Mouse (Mus musculus): Measurements from ENCODE around the gene Gm42957.
A peak's percentile ranks its signal among the peaks of the same experiment; 100 is the strongest.
"Not testable (repeated sequence)": the region's sequence is repeated elsewhere in the genome, so short reads cannot be mapped to it uniquely, and the experiment has no call there.

The Gm42957 gene

DNA sequence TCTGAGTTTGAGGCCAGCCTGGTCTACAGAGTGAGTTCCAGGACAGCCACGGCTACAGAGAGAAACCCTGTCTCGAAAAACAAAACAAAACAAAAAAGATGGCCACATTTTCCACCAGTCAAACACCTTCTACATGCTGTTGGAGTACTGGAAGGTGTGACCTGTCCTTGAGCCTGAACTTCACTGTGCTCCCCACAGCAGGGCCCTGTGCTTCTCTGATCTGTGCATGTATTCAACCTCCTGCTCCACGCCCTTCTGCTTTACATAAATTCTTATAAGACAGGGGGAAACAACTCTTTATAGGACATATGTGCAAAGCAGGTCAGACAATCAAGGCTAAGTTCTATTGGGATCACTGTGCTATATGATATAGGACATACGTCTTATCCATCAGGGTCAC lies 12.1 kb upstream of the Gm42957 start:
- no peak for DNase-seq (ENCODE audit: low spot score in 2 of 2)

DNA sequence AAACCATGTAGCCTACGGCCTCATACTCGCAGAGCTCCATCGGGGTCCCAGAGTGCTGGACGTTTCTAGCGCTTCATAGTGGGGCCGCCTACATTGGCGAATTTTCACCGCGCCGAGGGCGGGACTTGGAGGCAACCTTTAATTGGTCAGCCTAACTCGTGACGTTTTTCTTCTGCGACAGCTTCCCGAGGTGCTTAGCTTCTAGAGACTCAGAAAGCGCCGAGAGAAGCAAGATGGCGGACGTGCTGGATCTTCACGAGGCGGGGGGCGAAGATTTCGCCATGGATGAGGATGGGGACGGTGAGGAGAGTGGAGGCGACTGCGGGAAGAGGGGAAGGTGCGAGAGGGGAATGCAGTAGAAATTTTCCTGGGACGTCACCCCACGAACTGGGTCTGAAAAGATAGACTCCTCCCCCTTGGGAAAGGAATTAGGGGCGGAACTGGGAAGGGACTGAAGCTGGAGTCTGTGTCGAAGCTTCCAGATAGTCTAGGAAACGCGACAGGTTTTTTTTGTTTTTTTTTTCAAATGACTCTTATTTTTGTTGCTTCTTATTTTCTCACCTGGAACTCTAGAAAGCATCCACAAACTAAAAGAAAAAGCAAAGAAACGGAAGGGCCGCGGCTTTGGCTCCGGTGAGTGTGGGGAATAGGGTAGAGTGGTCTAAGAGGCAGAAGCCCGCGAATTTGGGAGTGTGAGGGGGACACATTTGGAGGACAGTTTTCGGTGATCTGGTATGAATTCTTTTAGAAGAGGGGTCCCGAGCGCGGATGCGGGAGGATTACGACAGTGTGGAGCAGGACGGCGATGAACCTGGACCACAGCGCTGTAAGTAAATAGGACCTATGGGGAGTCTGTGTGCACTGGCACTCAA lies 5.3 kb upstream of the Gm42957 start, which contains the start of gene Rbm8a:
Gene Rbm8a (plus strand): TSS at position 205 of the 872 bp plus-strand sequence.
- DNase-seq (ENCODE audit: low spot score in 2 of 2): peak; percentile 83 to 95

DNA sequence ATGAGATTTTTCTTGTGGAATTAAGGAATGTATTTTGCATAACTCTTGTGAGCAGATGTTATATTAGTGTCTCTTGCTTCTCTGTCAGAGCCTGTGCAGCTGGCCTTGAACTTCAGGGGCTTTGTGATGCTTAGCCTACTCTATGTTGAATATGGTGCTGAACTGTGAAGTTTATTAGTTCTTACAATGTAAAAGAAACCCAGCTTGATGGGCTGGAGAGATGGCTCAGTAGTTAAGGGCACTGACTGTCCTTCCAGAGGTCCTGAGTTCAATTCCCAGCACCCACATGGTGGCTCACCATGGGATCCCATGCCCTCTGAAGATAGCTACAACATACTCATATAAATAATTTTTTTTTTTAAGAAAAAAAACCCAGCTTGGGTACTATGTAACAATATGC lies 3.2 kb upstream of the Gm42957 start:
- no peak for DNase-seq (ENCODE audit: low spot score in 2 of 2)

DNA sequence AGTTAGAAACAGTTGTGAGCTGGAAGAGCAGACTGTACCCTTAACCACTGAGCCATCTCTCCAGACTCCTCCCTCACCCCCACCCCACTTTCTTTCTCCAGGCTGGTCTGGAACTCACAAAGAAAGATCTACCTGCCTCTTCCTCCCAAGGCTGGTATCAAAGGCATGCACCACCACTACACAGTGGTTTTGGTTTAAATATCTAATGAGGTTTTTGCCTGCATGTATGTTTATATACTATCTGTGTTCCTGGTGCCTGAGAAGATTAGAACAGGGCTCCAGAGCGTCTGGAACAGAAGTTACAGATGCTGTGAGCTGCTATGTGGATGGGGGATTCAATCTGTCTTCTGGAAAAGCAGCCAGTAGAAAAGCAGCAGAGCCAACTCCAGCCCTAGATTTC lies 1.3 kb upstream of the Gm42957 start:
- no peak for DNase-seq (ENCODE audit: low spot score in 2 of 2)

DNA sequence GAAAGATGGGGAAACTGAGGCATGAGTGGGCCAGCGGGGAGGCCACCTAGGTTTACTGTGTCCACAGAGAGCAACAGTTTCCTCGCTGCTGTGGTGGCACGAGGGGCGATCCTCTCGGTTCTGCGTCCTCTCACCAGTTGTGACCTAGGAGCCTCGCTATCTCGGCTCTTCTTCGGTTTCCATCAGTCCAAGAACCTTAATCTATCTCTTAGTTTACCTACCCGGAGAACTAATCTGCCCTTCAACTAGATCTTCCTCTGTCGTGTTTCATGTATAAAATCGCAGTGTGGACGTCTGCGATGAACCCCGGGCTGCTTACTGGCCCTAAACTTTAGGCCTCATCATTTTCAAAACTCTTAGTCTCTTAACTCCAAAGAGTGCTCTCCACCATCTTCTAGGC lies 632 bp downstream of the Gm42957 start:
- no peak for DNase-seq (ENCODE audit: low spot score in 2 of 2)

DNA sequence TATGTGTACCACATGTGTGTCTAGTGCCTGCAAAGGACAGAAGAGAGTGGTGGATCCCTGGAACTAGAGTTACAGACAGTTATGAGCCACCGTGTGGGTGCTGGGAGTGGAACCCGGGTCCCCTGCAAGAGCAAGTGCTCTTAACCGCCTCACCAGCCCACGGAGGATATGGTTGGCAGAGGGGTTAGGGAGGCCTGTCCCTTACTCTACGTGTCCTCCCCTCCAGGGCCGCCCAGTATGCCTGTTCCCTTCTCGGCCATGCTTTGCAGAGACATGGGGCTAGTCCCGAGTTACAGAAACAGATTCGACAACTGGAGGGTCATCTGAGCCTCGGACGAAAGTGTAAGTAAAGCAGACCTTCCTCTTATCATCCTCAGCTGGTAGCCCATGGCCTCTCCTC lies 1.2 kb downstream of the Gm42957 start:
- DNase-seq (ENCODE audit: low spot score in 2 of 2): no peak

DNA sequence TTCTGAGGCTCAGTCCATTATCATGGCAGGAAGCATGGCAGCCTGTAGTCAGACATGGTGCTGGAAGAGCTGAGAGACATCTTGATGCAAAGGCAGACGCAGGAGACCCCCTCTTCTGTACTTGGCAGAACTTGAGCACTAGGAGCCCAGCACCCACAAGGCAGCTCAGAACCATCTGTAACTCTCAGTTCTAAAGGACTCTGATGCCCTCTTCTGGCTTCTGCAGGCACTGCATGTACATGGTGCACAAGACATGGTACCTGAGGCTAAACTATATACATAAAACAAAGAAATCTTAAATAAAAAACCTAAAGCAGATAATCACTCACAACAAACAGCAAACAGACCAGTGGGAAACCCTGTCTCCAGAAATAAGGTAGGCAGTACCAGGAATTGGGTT lies 3.9 kb downstream of the Gm42957 start:
- peak in 1 of 2 experiments; percentile 53 for DNase-seq (ENCODE audit: low spot score in 2 of 2)

DNA sequence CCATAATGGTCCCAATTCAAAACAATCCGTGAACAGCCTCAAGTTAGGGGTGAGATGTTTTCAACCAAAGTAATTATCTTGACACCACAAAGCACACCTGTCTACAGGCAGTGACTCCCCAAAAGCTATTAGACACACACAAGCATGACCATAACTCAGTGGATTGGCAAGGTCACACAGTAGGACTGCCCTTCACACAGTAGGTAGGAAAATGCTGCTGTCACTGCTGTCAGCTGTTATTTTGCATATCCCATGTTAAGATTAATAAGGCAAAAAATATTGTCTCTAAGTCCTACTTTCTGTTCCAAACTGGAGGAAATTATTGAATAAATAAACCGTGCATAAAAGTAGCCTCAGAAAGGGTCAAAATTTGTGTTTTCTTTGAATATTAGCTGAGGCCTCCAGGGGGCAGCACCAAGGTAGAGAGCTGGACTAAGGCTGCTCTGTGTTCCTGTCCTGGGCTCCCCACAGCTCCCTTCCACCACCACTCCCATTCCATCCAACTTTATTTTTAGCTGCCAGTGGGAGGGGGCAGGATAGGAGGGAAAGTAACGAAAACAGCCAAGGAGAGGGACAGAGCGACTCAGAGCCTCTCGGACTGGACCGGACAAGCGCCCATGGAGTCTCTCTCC lies 9.9 kb downstream of the Gm42957 start, which contains the start of gene Itga10:
Gene Itga10 (plus strand): TSS at position 567 of the 632 bp plus-strand sequence.
- DNase-seq (ENCODE audit: low spot score in 2 of 2): no peak

DNA sequence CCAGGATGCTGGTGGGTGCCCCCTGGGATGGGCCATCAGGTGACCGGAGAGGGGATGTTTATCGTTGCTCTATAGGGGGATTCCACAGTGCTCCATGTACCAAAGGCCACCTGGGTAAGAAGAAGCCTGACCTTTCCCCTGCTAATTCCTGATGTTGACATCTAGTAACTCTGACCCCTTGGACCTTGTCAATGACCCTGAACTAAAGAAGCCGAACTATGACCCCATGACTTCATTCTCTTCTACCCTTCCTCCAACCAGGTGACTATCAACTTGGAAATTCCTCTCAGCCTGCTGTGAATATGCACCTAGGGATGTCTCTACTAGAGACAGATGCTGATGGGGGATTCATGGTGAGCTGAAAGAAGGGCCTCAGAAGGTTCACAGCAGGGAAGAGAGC lies 12.1 kb downstream of the Gm42957 start:
- DNase-seq (ENCODE audit: low spot score in 2 of 2): no peak

DNA sequence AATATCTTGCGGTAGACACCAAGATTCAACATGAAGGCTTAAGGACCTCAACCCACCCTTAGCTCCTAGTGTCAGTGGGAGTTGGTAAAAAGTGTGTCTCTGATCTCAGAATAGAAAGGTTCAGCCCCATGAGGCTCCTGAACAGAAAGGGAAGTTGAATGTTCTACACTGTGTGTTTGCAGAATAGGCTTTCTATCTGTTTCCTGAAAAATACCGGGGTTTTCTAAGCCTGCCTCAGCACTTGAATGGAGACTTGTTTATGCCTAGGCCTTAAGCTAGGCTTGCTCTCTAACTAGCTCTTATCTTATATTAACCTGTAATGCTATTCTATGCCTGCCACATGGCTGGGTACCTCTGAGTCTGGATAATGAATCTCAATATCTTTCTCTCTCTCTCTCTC lies 25.6 kb downstream of the Gm42957 start:
- no peak for DNase-seq (ENCODE audit: low spot score in 2 of 2)

DNA sequence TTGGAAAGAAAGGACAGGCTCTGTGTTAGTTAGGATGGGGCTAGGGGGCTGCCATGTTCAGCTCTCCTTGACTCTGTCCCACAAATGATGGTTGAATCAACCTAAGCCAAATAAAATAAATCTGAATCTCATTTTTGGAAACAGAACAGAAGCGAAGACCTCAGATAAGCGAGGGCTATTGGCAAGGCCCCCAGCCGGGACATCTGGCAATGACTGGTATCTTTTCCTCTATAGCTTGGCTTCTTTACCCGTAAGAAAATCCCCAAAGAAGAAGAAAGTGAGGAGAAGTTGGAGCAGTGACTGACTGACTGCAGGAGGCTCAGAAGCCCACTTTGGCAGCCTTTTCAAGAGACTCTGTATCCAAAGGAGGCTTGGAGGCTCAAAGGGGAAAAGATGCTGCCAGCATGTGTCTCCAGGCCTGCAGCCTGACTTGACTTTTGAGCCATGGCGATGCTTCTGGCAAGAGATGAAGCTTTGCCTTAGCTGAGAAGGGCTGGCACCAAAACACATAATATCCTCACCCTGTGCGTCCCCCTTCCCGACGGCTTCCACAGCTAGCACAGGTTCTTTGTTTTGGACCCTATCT lies 27.6 kb downstream of the Gm42957 start:
- DNase-seq (ENCODE audit: low spot score in 2 of 2): no peak

DNA sequence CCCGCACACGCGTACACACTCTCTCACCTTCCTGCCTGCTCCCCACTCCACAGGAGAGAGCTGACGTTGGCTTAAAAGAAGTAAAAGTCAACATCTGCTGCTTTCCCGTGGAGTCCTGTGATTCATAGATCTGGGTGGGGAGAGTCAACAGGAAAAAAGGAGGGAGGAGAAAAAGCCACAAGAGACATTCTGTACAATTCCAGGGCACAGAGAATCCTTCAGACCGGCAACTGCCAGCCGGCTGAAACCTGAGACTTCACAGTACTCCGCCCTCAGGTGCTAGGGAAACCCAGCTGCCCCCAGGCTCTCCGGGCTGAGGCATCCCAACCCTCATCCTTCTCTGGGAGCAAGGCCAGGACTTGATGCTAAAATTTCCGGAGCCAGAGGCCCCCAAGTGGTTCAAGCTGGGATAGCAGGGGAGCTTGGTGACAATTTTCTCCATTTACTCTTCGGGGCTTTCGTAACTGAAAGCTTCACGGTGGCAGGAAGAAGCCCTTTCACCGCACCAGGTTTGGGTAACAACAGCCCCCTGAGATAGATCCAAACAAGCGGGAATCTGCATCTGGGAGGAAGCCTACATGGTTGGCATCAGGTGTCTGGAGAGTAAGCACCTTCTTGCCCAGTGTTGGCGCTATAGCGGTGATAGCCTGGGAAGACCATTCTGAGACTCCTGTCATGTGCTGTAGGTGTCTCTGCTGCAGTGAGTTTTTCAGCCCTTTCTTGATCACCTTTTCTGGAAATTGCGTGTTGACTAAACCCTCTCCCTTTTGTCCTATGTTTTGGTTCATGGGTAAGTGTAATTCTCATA lies 28.4 kb downstream of the Gm42957 start:
- peak; percentile 79 to 88 for DNase-seq (ENCODE audit: low spot score in 2 of 2)

DNA sequence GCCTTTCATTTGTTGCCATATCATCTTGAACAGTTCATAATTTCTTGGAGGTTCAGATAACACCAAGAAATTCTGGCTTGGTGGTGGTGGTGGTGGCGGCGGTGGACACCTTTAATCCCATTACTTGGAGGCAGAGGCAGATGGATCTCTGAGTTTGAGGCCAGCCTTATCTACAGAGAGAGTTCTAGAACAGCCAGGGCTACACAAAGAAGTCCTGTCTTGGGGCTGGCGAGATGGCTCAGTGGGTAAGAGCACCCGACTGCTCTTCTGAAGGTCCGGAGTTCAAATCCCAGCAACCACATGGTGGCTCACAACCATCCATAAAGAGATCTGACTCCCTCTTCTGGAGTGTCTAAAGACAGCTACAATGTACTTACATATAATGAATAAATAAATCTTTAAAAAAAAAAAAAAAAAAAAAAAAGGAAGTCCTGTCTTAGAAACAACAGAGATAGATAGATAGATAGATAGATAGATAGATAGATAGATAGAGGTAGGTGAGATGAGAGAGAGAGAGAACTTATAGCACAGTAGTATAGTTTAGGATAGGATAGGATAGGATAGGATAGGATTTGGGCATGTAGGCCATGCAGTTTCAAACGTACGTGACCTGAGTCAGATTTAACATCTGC lies 30.6 kb downstream of the Gm42957 start:
- not testable (repeated sequence) for DNase-seq (ENCODE audit: low spot score in 2 of 2)

DNA sequence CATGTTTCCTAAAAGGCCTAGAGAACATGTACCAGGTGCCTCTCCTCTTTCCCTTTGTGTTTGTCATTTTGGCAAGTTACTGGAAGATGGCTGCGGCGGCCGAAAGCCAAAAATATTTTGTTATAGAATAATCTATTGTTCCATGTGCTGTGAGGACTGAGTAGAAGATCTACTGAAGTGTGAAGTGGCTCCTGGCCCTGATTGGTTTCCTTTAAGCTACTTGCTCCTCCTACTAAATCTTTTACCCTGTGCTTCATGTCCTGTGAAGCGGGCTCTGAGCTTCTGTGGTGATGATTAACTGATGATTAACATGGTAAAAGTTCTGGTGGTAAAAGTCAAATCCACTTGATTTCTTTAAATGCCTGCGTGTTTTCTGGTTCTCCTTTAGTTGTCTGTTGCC lies 31.6 kb downstream of the Gm42957 start:
- no peak for DNase-seq (ENCODE audit: low spot score in 2 of 2)

DNA sequence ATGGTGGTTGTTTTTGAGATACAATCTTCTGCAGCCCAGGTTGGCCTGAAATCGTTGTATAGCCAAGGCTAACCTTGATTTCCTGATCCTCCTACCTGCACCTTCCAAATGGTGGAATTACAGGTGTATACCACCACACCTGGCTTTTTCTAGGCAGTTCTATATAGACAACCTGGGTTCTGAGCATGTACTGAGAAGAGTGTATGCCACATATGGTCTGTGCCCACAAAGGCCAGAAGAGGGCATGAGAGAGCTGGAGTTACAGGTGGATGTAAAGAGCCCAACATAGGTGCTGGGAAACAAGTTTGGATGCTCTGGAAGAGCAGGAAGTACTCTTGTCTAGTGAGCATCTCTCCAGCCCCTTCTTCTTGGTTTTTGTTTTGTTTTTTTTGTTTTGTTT lies 32.0 kb downstream of the Gm42957 start:
- DNase-seq (ENCODE audit: low spot score in 2 of 2): no peak

DNA sequence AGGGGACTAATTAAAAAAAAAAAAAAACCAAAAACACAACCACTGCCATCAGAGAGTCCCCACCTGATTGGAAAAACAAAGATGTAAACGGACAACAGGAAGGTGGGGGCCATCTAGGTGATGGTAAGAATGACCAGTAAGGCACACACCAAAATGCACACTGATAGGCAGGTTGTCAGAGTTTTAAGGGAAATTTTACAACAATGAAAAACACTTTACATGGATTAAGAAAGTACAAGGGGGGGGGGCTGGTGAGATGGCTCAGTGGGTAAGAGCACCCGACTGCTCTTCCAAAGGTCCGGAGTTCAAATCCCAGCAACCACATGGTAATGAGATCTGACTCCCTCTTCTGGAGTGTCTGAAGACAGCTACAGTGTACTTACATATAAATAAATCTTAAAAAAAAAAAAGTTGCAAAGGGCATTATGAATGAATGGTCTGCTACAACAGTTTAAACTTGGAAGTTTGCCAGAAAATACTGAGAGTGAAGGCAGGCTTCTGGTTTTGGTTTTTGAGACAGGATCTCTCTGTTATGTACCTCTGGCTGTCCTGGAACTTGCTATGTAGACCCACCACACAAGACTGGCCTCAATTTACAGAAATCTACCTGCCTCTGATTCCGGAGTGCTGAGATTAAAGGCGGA lies 33.3 kb downstream of the Gm42957 start:
- DNase-seq (ENCODE audit: low spot score in 2 of 2): no peak

DNA sequence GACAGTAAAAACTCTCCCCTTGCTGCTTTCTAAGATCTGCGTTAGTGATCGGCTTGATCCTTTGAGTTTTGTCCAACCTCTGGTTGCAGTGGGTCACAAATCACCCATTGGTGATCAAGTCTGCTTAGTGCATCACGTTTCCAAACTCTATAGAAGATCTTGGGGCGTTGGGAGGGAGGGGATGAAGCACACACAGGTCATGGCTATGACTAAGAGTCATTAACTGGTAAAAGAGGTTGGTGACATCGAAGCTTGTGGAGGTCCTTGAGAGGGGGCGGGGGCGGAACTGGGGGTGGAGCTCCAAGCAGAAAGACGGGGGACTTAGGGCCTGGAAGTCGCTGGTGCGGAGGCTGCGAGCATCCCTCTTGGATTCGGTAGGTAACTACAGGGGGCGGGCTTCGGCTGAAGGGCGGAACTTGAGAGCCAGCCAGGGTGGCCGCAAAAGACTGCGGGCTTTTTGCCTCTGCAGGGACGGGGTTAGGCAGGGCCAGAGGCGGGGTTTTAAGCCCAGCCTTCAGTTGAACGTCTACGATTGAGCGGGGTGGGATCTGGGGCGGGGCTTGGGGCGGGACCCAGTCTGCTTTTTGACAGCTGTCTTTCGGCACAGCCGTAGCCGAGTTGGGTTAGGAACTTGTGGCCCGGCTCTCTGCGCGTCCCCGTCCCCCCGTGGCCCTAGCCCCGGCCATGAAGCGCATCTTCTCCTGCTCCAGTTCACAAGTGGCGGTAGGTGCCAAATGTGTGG lies 34.6 kb downstream of the Gm42957 start, which contains the start of gene Ankrd35:
Gene Ankrd35 (plus strand): TSS at position 405 of the 742 bp plus-strand sequence.
- peak; percentile 56 to 58 for DNase-seq (ENCODE audit: low spot score in 2 of 2)

DNA sequence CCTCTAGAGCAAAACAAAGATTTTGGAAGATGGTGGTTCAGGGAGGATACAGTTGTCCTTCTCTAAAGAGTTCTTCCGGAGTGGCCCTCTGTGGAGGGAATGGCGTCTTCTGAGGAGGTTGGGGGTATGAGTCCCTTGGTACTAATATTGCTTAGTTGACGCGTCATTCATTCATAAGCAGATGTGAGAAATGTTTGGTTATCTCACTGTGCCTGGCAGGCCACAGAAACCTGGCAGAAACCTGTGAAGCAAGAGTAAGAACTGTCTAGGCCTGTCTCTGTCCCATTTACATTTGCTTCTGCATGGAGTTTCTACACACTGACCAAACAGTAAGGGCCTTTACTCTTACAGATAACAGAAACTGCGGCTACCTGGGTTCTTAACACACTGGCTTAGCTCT lies 36.2 kb downstream of the Gm42957 start:
- DNase-seq (ENCODE audit: low spot score in 2 of 2): no peak

DNA sequence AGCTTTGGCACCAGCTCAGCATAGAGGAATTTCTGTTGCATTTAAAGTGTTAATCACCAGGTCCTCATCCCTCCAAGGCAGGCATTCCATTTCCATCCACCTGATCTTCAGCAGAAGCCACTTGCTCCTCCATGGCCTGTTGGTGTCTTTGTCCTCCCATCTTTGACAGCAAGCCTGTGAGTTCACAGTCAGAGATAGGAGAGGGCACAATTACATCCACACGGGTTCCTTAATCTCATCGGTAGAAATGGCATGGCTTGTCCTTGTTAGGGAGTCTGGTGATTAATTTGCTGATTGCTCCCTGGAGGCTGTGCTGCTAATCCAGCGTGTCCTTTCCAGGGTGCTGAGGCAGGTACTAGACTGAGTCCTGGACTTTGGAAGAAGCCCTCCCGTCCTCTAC lies 38.2 kb downstream of the Gm42957 start:
- DNase-seq (ENCODE audit: low spot score in 2 of 2): no peak

DNA sequence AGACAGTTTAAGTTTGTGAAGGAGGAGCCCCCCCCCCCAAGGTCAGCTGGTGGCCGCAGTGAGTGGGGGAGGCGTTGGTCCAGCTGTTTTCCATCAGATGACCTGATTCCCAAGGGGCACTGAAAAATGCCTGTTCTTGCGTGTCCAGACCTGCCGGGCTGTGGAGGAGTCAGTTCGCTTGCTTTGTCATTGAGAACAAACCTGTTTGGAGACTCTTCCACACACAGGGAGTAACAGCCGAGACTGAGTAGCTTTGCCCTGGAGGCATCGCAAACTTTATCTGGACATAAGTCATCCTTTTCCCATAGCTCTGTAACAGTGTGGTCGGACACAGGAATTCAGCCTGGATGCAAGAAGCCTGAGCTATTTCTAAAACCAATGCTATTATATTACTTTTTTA lies 39.2 kb downstream of the Gm42957 start:
- no peak for DNase-seq (ENCODE audit: low spot score in 2 of 2)

Measured in cerebellum, postnatal 4 days (tissue).